Mouse (Mus musculus) thymus, adult 2 months (tissue): ENCODE results near the gene Dad1. TPM values are rescaled to one million over a fixed set of nuclear protein-coding genes. Genes with fewer than 3 reads are reported as not detected.

Experiments
- DNase-seq: peaks from one replicate; pipeline ENCODE4 v3.0.0; 2021
- H3K27ac ChIP-seq: fragments of 200-500 bp; 2 replicates; pipeline ENCODE4 v1.5.1; 2012; ENCODE audit warnings: low read length, control low read depth; ENCODE audit not compliant: control insufficient read depth, insufficient read depth
- H3K27me3 ChIP-seq: fragments of 200-500 bp; 2 replicates; pipeline ENCODE4 v1.6.1; 2012; ENCODE audit warnings: mild to moderate bottlenecking, low read length, moderate library complexity, mixed read lengths; ENCODE audit not compliant: control insufficient read depth, insufficient read depth
- H3K36me3 ChIP-seq: fragments of 200-500 bp; 2 replicates; pipeline ENCODE4 v1.6.1; 2012; ENCODE audit warnings: mild to moderate bottlenecking, low read length, moderate library complexity; ENCODE audit not compliant: control insufficient read depth, insufficient read depth
- H3K4me1 ChIP-seq: fragments of 200-500 bp; replicated peaks from 2 replicates; pipeline ENCODE4 v1.6.1; 2012; ENCODE audit warnings: low read length; ENCODE audit not compliant: control insufficient read depth, insufficient read depth
- H3K4me3 ChIP-seq: fragments of 200-500 bp; 2 replicates; pipeline ENCODE4 v1.5.1; 2012; ENCODE audit warnings: mild to moderate bottlenecking, low read length, control low read depth, moderate library complexity; ENCODE audit not compliant: control insufficient read depth, insufficient read depth
- CTCF ChIP-seq: fragments of 200-500 bp; IDR thresholded peaks from 2 replicates; pipeline ENCODE4 v1.5.1; 2012; ENCODE audit warnings: mild to moderate bottlenecking, control low read depth, low read length, moderate library complexity, borderline replicate concordance; ENCODE audit not compliant: control insufficient read depth, poor library complexity, insufficient read depth; ENCODE audit errors: extremely low read depth
- POLR2A ChIP-seq: fragments of 200-500 bp; IDR thresholded peaks from 2 replicates; pipeline ENCODE4 v1.6.1; 2012; ENCODE audit warnings: mild to moderate bottlenecking, low read length, control low read depth, moderate library complexity; ENCODE audit not compliant: control insufficient read depth, poor library complexity, insufficient read depth; ENCODE audit errors: extremely low read depth
- WGBS: fragments of 180-500 bp; shearing (Covaris S2); methylation state at CpG from one replicate; pipeline ENCODE4 v1.1.7; 2018; 5-methylcytosine and 5-hydroxymethylcytosine counted together
- polyA plus RNA-seq: library from polyadenylated mRNA; depleted of rRNA; stranded (reverse); fragments of >200 nt; gene quantifications from 2 replicates; pipeline ENCODE4 v1.2.3, GENCODE M21; 2012

Gene Dad1
- polyA plus RNA-seq, 1 experiment = 641 TPM

GRCm38 (mm10) chr14:54209932-54210331, 44.0 kb downstream of the Dad1 start:
- WGBS = 80% methylated on average over 5 of the region's 5 CpGs
- peaks cover 94% of the 10 kb centered on the region for H3K36me3 ChIP-seq
- no peak for TF ChIP-seq POLR2A
- no peak for TF ChIP-seq CTCF
- no peak for DNase-seq
- peaks cover 48% of the 10 kb centered on the region for H3K4me1 ChIP-seq
- H3K4me3 ChIP-seq = peak overlapping the region; percentile 19
- H3K27me3 ChIP-seq = no peaks in the 10 kb centered on the region
- peak overlapping the region; percentile 72 for H3K27ac ChIP-seq

DNA sequence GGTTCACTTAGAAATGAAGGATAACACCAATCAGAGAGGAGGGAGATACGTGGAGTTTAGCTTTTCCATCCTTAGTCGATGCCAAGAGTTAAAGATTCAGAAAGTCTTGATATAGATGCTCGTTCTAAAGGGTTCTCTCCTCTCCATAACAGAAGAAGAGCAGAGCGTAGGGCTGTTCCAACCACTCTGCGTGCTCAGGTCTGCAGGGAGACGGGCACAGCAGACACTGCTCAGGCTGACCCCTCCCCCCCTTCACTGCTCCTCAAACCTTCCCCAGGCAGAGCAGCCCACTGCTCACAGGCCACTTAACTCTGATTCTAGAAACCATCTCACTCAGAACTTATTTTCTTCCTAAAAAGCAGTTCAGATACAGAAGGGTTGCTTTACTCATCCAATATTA, 45.2 kb downstream of the Dad1 start:
- Histone ChIP-seq H3K27ac (peak overlapping the region; percentile 83), H3K27me3 (no peaks in the 10 kb centered on the region), H3K4me1 (peaks cover 43% of the 10 kb centered on the region), H3K4me3 (peak overlapping the region; percentile 23; the same call in 1 of the 2 replicates), H3K36me3 (peaks cover 94% of the 10 kb centered on the region)
- WGBS = 83% methylated on average over 6 of the region's 6 CpGs
- TF ChIP-seq POLR2A = no peak
- TF ChIP-seq CTCF = no peak
- no peak for DNase-seq

GRCm38 (mm10) chr14:54207924-54208323, 46.0 kb downstream of the Dad1 start:
- no peak for DNase-seq
- 87% methylated on average over 5 of the region's 5 CpGs for WGBS
- peaks cover 46% of the 10 kb centered on the region for H3K4me1 ChIP-seq
- peak overlapping the region; percentile 81 for H3K27ac ChIP-seq
- no peaks in the 10 kb centered on the region for H3K27me3 ChIP-seq
- H3K36me3 ChIP-seq = peaks cover 94% of the 10 kb centered on the region
- TF ChIP-seq POLR2A = no peak
- TF ChIP-seq CTCF = no peak
- 0 out of 2 replicates have a peak overlapping the region, but pooled peaks have one; percentile 10 for H3K4me3 ChIP-seq

- Histone ChIP-seq H3K27ac (peak overlapping the region; percentile 90), H3K36me3 (peaks cover 94% of the 10 kb centered on the region), H3K4me1 (peaks cover 40% of the 10 kb centered on the region), H3K4me3 (peak overlapping the region; percentile 37), H3K27me3 (no peaks in the 10 kb centered on the region)
- TF ChIP-seq POLR2A (no peak), CTCF (no peak)
- 86% methylated on average over 15 of the region's 15 CpGs for WGBS
- no peak for DNase-seq
These were observed 47.0 kb downstream of the Dad1 start for GRCm38 (mm10) chr14:54206750-54207550.

DNA sequence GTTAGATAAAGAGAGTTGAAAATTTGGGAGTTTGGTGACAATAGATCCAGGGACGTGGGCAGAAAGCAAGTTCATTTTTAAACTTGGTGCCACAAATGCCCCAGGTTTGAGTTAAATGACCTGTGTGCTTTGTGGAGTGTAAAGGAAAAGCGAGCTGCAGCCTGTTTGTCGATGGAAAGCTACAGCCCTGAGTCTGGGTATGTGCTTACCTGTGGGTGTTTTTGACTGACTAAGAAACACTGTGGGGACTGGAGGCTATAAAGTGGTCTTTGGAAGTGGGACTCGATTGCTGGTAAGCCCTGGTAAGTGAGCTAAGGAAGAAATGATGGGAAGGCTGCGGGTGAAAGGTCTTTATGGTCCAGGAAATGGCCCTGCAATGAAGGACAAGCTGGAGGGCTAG, 47.6 kb downstream of the Dad1 start:
- peaks cover 94% of the 10 kb centered on the region for H3K36me3 ChIP-seq
- H3K27ac ChIP-seq = peak overlapping the region; percentile 55
- WGBS = 89% methylated on average over 5 of the region's 5 CpGs
- peak overlapping the region; percentile 17 for H3K4me3 ChIP-seq
- DNase-seq = no peak
- no peaks in the 10 kb centered on the region for H3K27me3 ChIP-seq
- no peak for TF ChIP-seq CTCF
- no peak for TF ChIP-seq POLR2A
- H3K4me1 ChIP-seq = peaks cover 35% of the 10 kb centered on the region

- WGBS = 85% methylated on average over 6 of the region's 6 CpGs
- H3K27ac ChIP-seq = peak overlapping the region; percentile 55
- H3K27me3 ChIP-seq = no peaks in the 10 kb centered on the region
These were observed 48.0 kb downstream of the Dad1 start for GRCm38 (mm10) chr14:54205904-54206303.

More at GRCm38 (mm10) chr14:54205904-54206303, 48.0 kb downstream of the Dad1 start:
- Histone ChIP-seq H3K4me1 (peaks cover 30% of the 10 kb centered on the region), H3K4me3 (0 out of 2 replicates have a peak overlapping the region, but pooled peaks have one; percentile 4), H3K36me3 (peaks cover 94% of the 10 kb centered on the region)
- no peak for TF ChIP-seq POLR2A
- TF ChIP-seq CTCF = no peak
- no peak for DNase-seq
